Mouse (Mus musculus): ENCODE results near the gene Disp2. TPM values are rescaled to one million over a fixed set of nuclear protein-coding genes. Genes with fewer than 3 reads are reported as not detected.
A peak's percentile ranks its signal among the peaks of the same experiment; 100 is the strongest.

Gene Disp2
- polyA plus RNA-seq, 1 experiment from 2014 or later: 87.0 TPM

GRCm38 (mm10) chr2:118790551-118791525, 11.3 kb downstream of the Disp2 start:
- ATAC-seq: peak; percentile 65
- Histone ChIP-seq H3K9ac (ENCODE audit: low read depth, low read length) (no peak overlapping the region), H3K4me3 (ENCODE audit: low read length) (no peak overlapping the region; the same call in 1 of the 2 replicates), H3K27ac (ENCODE audit: low read depth, low read length) (no peak overlapping the region), H3K36me3 (ENCODE audit: control insufficient read depth, insufficient read depth, low read length) (peaks cover 35% of the 10 kb centered on the region), H3K4me1 (ENCODE audit: control insufficient read depth, insufficient read depth, low read depth, low read length) (no peaks in the 10 kb centered on the region; the same call in none of the 2 replicates), H3K9me3 (ENCODE audit: control insufficient read depth, low read length) (no peaks in the 10 kb centered on the region), H3K4me2 (ENCODE audit: low read length) (peak overlapping the region; percentile 37), H3K27me3 (replicated peaks; ENCODE audit: control insufficient read depth, insufficient read depth, low read length) (no peaks in the 10 kb centered on the region)
- whole genome bisulfite sequencing: 24% methylated on average over 44 of the region's 44 CpGs

DNA sequence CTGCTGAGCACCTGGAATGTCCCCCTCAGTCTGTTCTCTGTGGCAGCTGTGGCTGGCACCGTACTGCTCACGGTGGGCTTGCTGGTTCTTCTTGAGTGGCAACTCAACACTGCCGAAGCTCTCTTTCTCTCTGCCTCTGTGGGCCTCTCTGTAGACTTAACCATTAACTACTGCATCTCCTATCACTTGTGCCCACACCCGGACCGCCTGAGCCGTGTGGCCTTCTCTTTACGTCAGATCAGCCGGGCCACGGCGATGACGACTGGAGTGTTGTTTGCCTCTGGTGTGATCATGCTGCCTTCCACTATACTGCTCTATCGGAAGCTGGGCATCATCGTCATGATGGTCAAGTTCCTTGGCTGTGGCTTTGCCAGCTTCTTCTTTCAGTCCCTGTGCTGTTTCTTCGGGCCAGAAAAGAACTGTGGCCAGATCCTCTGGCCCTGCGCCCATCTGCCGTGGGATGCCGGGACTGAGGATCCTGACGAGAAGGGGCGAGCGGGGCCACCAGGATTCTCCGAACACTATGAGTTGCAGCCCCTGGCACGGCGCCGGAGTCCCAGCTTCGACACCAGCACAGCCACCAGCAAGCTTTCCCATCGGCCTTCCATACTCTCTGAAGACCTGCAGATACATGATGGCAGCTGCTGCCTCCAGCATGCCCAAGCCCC, 12.2 kb downstream of the Disp2 start:
- no peak for ATAC-seq
- 88% methylated on average over 26 of the region's 26 CpGs for WGBS
- Histone ChIP-seq H3K27ac (ENCODE audit: low read depth, low read length) (no peak overlapping the region), H3K9ac (ENCODE audit: low read depth, low read length) (no peak overlapping the region), H3K9me3 (ENCODE audit: control insufficient read depth, low read length) (no peaks in the 10 kb centered on the region), H3K36me3 (ENCODE audit: control insufficient read depth, insufficient read depth, low read length) (peaks cover 32% of the 10 kb centered on the region), H3K4me3 (ENCODE audit: low read length) (no peak overlapping the region), H3K4me1 (ENCODE audit: control insufficient read depth, insufficient read depth, low read depth, low read length) (no peaks in the 10 kb centered on the region; the same call in none of the 2 replicates), H3K27me3 (replicated peaks; ENCODE audit: control insufficient read depth, insufficient read depth, low read length) (no peaks in the 10 kb centered on the region), H3K4me2 (ENCODE audit: low read length) (no peak overlapping the region)

- Histone ChIP-seq H3K4me1 (ENCODE audit: control insufficient read depth, insufficient read depth, low read depth, low read length) (no peaks in the 10 kb centered on the region; the same call in none of the 2 replicates), H3K4me2 (ENCODE audit: low read length) (no peak overlapping the region), H3K27me3 (replicated peaks; ENCODE audit: control insufficient read depth, insufficient read depth, low read length) (no peaks in the 10 kb centered on the region), H3K27ac (ENCODE audit: low read depth, low read length) (no peak overlapping the region), H3K36me3 (ENCODE audit: control insufficient read depth, insufficient read depth, low read length) (peaks cover 31% of the 10 kb centered on the region), H3K9me3 (ENCODE audit: control insufficient read depth, low read length) (no peaks in the 10 kb centered on the region), H3K9ac (ENCODE audit: low read depth, low read length) (no peak overlapping the region), H3K4me3 (ENCODE audit: low read length) (no peak overlapping the region)
- WGBS: 80% methylated on average over 4 of the region's 4 CpGs
- ATAC-seq: no peak
These were observed 12.7 kb downstream of the Disp2 start for GRCm38 (mm10) chr2:118792259-118792613.

GRCm38 (mm10) chr2:118793636-118794035, 14.1 kb downstream of the Disp2 start:
- 86% methylated on average over 4 of the region's 4 CpGs for WGBS
- no peaks in the 10 kb centered on the region for H3K9me3 ChIP-seq (ENCODE audit: control insufficient read depth, low read length)
- no peaks in the 10 kb centered on the region; the same call in none of the 2 replicates for H3K4me1 ChIP-seq (ENCODE audit: control insufficient read depth, insufficient read depth, low read depth, low read length)
- ATAC-seq: no peak
- H3K9ac ChIP-seq (ENCODE audit: low read depth, low read length): no peak overlapping the region
- no peaks in the 10 kb centered on the region for H3K27me3 ChIP-seq (replicated peaks; ENCODE audit: control insufficient read depth, insufficient read depth, low read length)
- no peak overlapping the region for H3K27ac ChIP-seq (ENCODE audit: low read depth, low read length)
- peaks cover 21% of the 10 kb centered on the region for H3K36me3 ChIP-seq (ENCODE audit: control insufficient read depth, insufficient read depth, low read length)
- H3K4me2 ChIP-seq (ENCODE audit: low read length): no peak overlapping the region
- no peak overlapping the region for H3K4me3 ChIP-seq (ENCODE audit: low read length)

- H3K27ac ChIP-seq (ENCODE audit: low read depth, low read length): no peak overlapping the region
- no peak overlapping the region for H3K4me2 ChIP-seq (ENCODE audit: low read length)
- H3K9ac ChIP-seq (ENCODE audit: low read depth, low read length): no peak overlapping the region
- ATAC-seq: no peak
- H3K4me3 ChIP-seq (ENCODE audit: low read length): no peak overlapping the region
- H3K4me1 ChIP-seq (ENCODE audit: control insufficient read depth, insufficient read depth, low read depth, low read length): no peaks in the 10 kb centered on the region
- no peaks in the 10 kb centered on the region for H3K9me3 ChIP-seq (ENCODE audit: control insufficient read depth, low read length)
- H3K27me3 ChIP-seq (replicated peaks; ENCODE audit: control insufficient read depth, insufficient read depth, low read length): no peaks in the 10 kb centered on the region
- WGBS: 79% methylated on average over 4 of the region's 4 CpGs
- no peaks in the 10 kb centered on the region for H3K36me3 ChIP-seq (ENCODE audit: control insufficient read depth, insufficient read depth, low read length)
These were observed 23.1 kb downstream of the Disp2 start for GRCm38 (mm10) chr2:118802542-118803118.

GRCm38 (mm10) chr2:118804474-118804873, 25.0 kb downstream of the Disp2 start:
- H3K4me2 ChIP-seq (ENCODE audit: low read length): no peak overlapping the region
- H3K4me3 ChIP-seq (ENCODE audit: low read length): no peak overlapping the region
- ATAC-seq: no peak
- H3K36me3 ChIP-seq (ENCODE audit: control insufficient read depth, insufficient read depth, low read length): no peaks in the 10 kb centered on the region
- WGBS: 75% methylated on average over 2 of the region's 2 CpGs
- no peak overlapping the region for H3K9ac ChIP-seq (ENCODE audit: low read depth, low read length)
- no peaks in the 10 kb centered on the region for H3K4me1 ChIP-seq (ENCODE audit: control insufficient read depth, insufficient read depth, low read depth, low read length)
- no peak overlapping the region for H3K27ac ChIP-seq (ENCODE audit: low read depth, low read length)
- no peaks in the 10 kb centered on the region for H3K27me3 ChIP-seq (replicated peaks; ENCODE audit: control insufficient read depth, insufficient read depth, low read length)
- H3K9me3 ChIP-seq (ENCODE audit: control insufficient read depth, low read length): no peaks in the 10 kb centered on the region

DNA sequence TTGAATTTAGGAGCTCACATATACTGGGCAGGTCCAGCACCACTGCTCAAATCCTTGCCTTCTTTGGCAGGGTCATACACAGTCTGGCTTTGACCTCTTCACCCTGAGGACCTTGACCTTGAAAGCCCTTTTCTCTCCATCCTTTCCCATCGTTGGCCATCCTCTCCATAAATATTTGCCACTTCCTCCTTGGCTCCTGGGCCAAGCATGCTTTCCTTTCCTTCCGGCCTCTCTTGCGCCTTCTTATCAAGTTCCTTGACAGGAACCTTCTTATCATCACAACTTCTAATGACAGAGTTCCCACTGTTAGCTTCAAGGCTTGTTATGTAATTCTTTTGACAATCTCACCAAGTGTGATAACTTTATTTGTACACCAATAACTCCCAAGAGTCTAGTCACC, 25.6 kb downstream of the Disp2 start:
- 78% methylated on average over 3 of the region's 3 CpGs for WGBS
- ATAC-seq: no peak

DNA sequence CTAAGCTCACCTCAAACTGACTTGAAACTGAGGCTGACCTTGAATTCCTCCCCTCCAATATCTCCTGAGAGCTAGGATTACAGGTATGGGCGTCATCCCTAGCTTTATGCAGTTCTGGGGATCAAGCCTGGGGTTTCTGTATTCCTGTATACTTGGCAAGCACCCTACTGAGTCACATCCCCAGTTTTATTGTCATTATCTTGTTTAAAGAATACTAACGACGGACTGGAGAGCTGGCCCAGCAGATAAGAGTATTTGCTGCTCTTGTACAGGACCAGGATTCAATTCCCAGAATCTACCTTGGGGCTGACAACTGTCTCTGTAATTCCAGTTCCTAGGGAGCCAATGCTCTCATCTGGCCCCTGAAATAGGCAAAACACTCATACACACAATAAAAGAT, 26.2 kb downstream of the Disp2 start:
- H3K27me3 ChIP-seq (replicated peaks; ENCODE audit: control insufficient read depth, insufficient read depth, low read length): no peaks in the 10 kb centered on the region
- ATAC-seq: no peak
- no peak overlapping the region for H3K4me2 ChIP-seq (ENCODE audit: low read length)
- peaks cover 2% of the 10 kb centered on the region; the same call in 1 of the 2 replicates for H3K9me3 ChIP-seq (ENCODE audit: control insufficient read depth, low read length)
- WGBS: 47% methylated on average over 3 of the region's 3 CpGs
- no peak overlapping the region for H3K27ac ChIP-seq (ENCODE audit: low read depth, low read length)
- no peak overlapping the region for H3K9ac ChIP-seq (ENCODE audit: low read depth, low read length)
- H3K36me3 ChIP-seq (ENCODE audit: control insufficient read depth, insufficient read depth, low read length): no peaks in the 10 kb centered on the region
- no peaks in the 10 kb centered on the region for H3K4me1 ChIP-seq (ENCODE audit: control insufficient read depth, insufficient read depth, low read depth, low read length)
- H3K4me3 ChIP-seq (ENCODE audit: low read length): no peak overlapping the region

More for the DNA sequence above, 25.6 kb downstream of the Disp2 start:
- Histone ChIP-seq H3K4me3 (ENCODE audit: low read length) (no peak overlapping the region), H3K4me1 (ENCODE audit: control insufficient read depth, insufficient read depth, low read depth, low read length) (no peaks in the 10 kb centered on the region), H3K27ac (ENCODE audit: low read depth, low read length) (no peak overlapping the region), H3K9ac (ENCODE audit: low read depth, low read length) (no peak overlapping the region), H3K4me2 (ENCODE audit: low read length) (no peak overlapping the region), H3K36me3 (ENCODE audit: control insufficient read depth, insufficient read depth, low read length) (no peaks in the 10 kb centered on the region), H3K9me3 (ENCODE audit: control insufficient read depth, low read length) (no peaks in the 10 kb centered on the region), H3K27me3 (replicated peaks; ENCODE audit: control insufficient read depth, insufficient read depth, low read length) (no peaks in the 10 kb centered on the region)

DNA sequence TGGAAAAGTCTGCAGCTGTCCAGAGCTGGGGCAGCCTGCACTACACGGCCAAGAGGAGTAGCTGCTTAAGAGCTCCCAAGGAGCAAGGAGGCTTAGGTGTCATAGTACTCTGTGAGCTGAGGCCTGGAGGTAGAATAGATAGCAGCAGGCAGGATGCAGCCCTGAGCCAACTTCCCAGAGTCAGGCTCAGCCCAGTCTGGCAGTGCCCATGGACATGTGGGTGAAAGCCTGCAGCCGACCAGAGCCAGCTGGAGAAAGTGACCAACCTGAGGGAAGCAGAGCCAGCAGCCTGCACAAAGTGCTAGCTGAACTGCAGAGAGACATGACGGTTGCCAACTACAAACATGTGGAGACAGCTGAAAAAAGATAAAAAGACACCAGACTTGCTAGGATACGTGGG, 27.3 kb downstream of the Disp2 start:
- no peak overlapping the region for H3K9ac ChIP-seq (ENCODE audit: low read depth, low read length)
- WGBS: 59% methylated on average over 4 of the region's 4 CpGs
- no peaks in the 10 kb centered on the region for H3K27me3 ChIP-seq (replicated peaks; ENCODE audit: control insufficient read depth, insufficient read depth, low read length)
- no peaks in the 10 kb centered on the region for H3K4me1 ChIP-seq (ENCODE audit: control insufficient read depth, insufficient read depth, low read depth, low read length)
- H3K4me3 ChIP-seq (ENCODE audit: low read length): no peak overlapping the region
- no peak overlapping the region for H3K4me2 ChIP-seq (ENCODE audit: low read length)
- H3K9me3 ChIP-seq (ENCODE audit: control insufficient read depth, low read length): peaks cover 4% of the 10 kb centered on the region; the same call in 1 of the 2 replicates
- no peak for ATAC-seq
- H3K36me3 ChIP-seq (ENCODE audit: control insufficient read depth, insufficient read depth, low read length): no peaks in the 10 kb centered on the region
- no peak overlapping the region for H3K27ac ChIP-seq (ENCODE audit: low read depth, low read length)
